Mouse (Mus musculus): ENCODE results near the gene Npffr2. TPM values are rescaled to one million over a fixed set of nuclear protein-coding genes. Genes with fewer than 3 reads are reported as not detected.
"Not testable (repeated sequence)": the region's sequence is repeated elsewhere in the genome, so short reads cannot be mapped to it uniquely, and the experiment has no call there.

The Npffr2 gene
- not detected in 2 replicates for total RNA-seq (2015; ENCODE audit: low replicate concordance)
- not detected in 2 replicates for total RNA-seq (2017; ENCODE audit: low replicate concordance)

GRCm38 (mm10) chr5:89526878-89527578, at the start of gene Npffr2:
Npffr2 (plus strand) TSS chr5:89527429.
- no peak for ATAC-seq (replicated peaks; ENCODE audit: low FRiP score, poor library complexity, severe bottlenecking)

GRCm38 (mm10) chr5:89492560-89492959, 34.7 kb upstream of the Npffr2 start:
- no peak for ATAC-seq (replicated peaks; ENCODE audit: low FRiP score, poor library complexity, severe bottlenecking)

GRCm38 (mm10) chr5:89500182-89500581, 27.0 kb upstream of the Npffr2 start:
- no peak for ATAC-seq (replicated peaks; ENCODE audit: low FRiP score, poor library complexity, severe bottlenecking)

GRCm38 (mm10) chr5:89518641-89519040, 8.6 kb upstream of the Npffr2 start:
- no peak for ATAC-seq (replicated peaks; ENCODE audit: low FRiP score, poor library complexity, severe bottlenecking)

GRCm38 (mm10) chr5:89526181-89526778, 949 bp upstream of the Npffr2 start:
- ATAC-seq (replicated peaks; ENCODE audit: low FRiP score, poor library complexity, severe bottlenecking), result no peak

- ATAC-seq (replicated peaks; ENCODE audit: low FRiP score, poor library complexity, severe bottlenecking), result no peak
Observed at GRCm38 (mm10) chr5:89528951-89529350, 1.7 kb downstream of the Npffr2 start.

- ATAC-seq (replicated peaks; ENCODE audit: low FRiP score, poor library complexity, severe bottlenecking), result no peak
Observed at GRCm38 (mm10) chr5:89529391-89529790, 2.2 kb downstream of the Npffr2 start.

- ATAC-seq (replicated peaks; ENCODE audit: low FRiP score, poor library complexity, severe bottlenecking), result no peak
Observed at GRCm38 (mm10) chr5:89536018-89536417, 8.8 kb downstream of the Npffr2 start.

GRCm38 (mm10) chr5:89542472-89542871, 15.2 kb downstream of the Npffr2 start:
- no peak for ATAC-seq (replicated peaks; ENCODE audit: low FRiP score, poor library complexity, severe bottlenecking)

- ATAC-seq (replicated peaks; ENCODE audit: low FRiP score, poor library complexity, severe bottlenecking), result no peak
Observed at GRCm38 (mm10) chr5:89543476-89543875, 16.2 kb downstream of the Npffr2 start.

- not testable (repeated sequence) for ATAC-seq (replicated peaks; ENCODE audit: low FRiP score, poor library complexity, severe bottlenecking)
Observed at GRCm38 (mm10) chr5:89559118-89559517, 31.9 kb downstream of the Npffr2 start.

- ATAC-seq (replicated peaks; ENCODE audit: low FRiP score, poor library complexity, severe bottlenecking), result no peak
Observed at GRCm38 (mm10) chr5:89561381-89561780, 34.2 kb downstream of the Npffr2 start.

- ATAC-seq (replicated peaks; ENCODE audit: low FRiP score, poor library complexity, severe bottlenecking), result no peak
Observed at GRCm38 (mm10) chr5:89578678-89579077, 51.4 kb downstream of the Npffr2 start.

- ATAC-seq (replicated peaks; ENCODE audit: low FRiP score, poor library complexity, severe bottlenecking), result no peak
Observed at GRCm38 (mm10) chr5:89579181-89579580, 52.0 kb downstream of the Npffr2 start.

- ATAC-seq (replicated peaks; ENCODE audit: low FRiP score, poor library complexity, severe bottlenecking), result no peak
Observed at GRCm38 (mm10) chr5:89581143-89581542, 53.9 kb downstream of the Npffr2 start.

- ATAC-seq (replicated peaks; ENCODE audit: low FRiP score, poor library complexity, severe bottlenecking), result no peak
Observed at GRCm38 (mm10) chr5:89581742-89582366, 54.6 kb downstream of the Npffr2 start.

GRCm38 (mm10) chr5:89585021-89585420, 57.8 kb downstream of the Npffr2 start:
- ATAC-seq (replicated peaks; ENCODE audit: low FRiP score, poor library complexity, severe bottlenecking), result no peak

GRCm38 (mm10) chr5:89592301-89592700, 65.1 kb downstream of the Npffr2 start:
- no peak for ATAC-seq (replicated peaks; ENCODE audit: low FRiP score, poor library complexity, severe bottlenecking)

- no peak for ATAC-seq (replicated peaks; ENCODE audit: low FRiP score, poor library complexity, severe bottlenecking)
Observed at GRCm38 (mm10) chr5:89611322-89612015, 84.2 kb downstream of the Npffr2 start.

- no peak for ATAC-seq (replicated peaks; ENCODE audit: low FRiP score, poor library complexity, severe bottlenecking)
Observed at GRCm38 (mm10) chr5:89612262-89612661, 85.0 kb downstream of the Npffr2 start.

Measured in erythroblast, adult 5-6 weeks (primary cell).